Mouse (Mus musculus) spleen, adult 2 months (tissue): ENCODE results near the gene Cep104.

ENCODE experiments used
- CTCF ChIP-seq: fragments of 200-500 bp; IDR thresholded peaks from 2 replicates; pipeline ENCODE4 v1.5.1; 2011; ENCODE audit warnings: mild to moderate bottlenecking, inconsistent platforms; ENCODE audit not compliant: insufficient read depth, insufficient read length, insufficient replicate concordance; ENCODE audit errors: extremely low read depth
- POLR2A ChIP-seq: fragments of 200-500 bp; IDR thresholded peaks from 2 replicates; pipeline ENCODE4 v1.6.1; 2011; ENCODE audit warnings: low read depth, low read length, inconsistent platforms

DNA sequence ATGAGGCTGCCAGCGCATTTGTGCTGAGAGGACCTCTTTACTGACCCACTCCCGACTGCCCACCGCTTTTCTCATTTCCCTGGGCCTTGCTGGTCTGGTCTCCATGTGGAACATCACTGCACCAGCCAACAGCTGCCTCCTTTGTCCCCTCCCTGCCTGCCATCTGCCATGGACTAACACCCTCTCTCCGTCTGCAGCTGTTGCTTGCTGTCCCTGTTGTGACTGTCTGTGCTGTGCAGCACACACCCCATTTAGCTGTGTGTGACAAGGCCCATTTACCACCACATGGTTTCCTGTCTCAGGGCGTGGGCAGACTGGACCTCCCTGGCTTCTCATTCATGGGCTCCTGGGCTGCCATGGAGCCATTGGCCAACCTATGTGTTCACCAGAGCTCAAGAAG is 30.5 kb downstream of the Cep104 start:
- TF ChIP-seq POLR2A (no peak), CTCF (no peak)
